Mouse (Mus musculus) kidney, adult 2 months (tissue): ENCODE results near the gene Mpeg1. TPM values are rescaled to one million over a fixed set of nuclear protein-coding genes. Genes with fewer than 3 reads are reported as not detected.

ENCODE experiments used
- DNase-seq: peaks from one replicate; pipeline ENCODE4 v3.0.0; 2021
- H3K27ac ChIP-seq: fragments of 200-500 bp; 2 replicates; pipeline ENCODE4 v1.5.1; 2012; ENCODE audit warnings: low read depth, low read length, control low read depth, inconsistent platforms; ENCODE audit not compliant: insufficient read depth
- H3K27me3 ChIP-seq: fragments of 200-500 bp; replicated peaks from 2 replicates; pipeline ENCODE4 v1.6.1; 2012; ENCODE audit warnings: mild to moderate bottlenecking, moderate library complexity, low read length, inconsistent platforms; ENCODE audit not compliant: control insufficient read depth, insufficient read depth
- H3K36me3 ChIP-seq: fragments of 200-500 bp; 2 replicates; pipeline ENCODE4 v1.6.1; 2012; ENCODE audit warnings: mild to moderate bottlenecking, moderate library complexity, low read length, inconsistent platforms; ENCODE audit not compliant: control insufficient read depth, insufficient read depth
- H3K4me1 ChIP-seq: fragments of 200-500 bp; 2 replicates; pipeline ENCODE4 v1.6.1; 2011; ENCODE audit warnings: low read length; ENCODE audit not compliant: control insufficient read depth, insufficient read depth
- H3K4me3 ChIP-seq: fragments of 200-500 bp; 2 replicates; pipeline ENCODE4 v1.5.1; 2011; ENCODE audit warnings: mild to moderate bottlenecking, low read depth, low read length, control low read depth; ENCODE audit not compliant: insufficient read depth
- CTCF ChIP-seq: fragments of 200-500 bp; conservative IDR thresholded peaks from 2 replicates; pipeline ENCODE4 v1.5.1; 2011; ENCODE audit warnings: low read depth, mild to moderate bottlenecking, control low read depth, low read length, moderate library complexity, mixed read lengths; ENCODE audit not compliant: insufficient read depth, insufficient read length
- POLR2A ChIP-seq: fragments of 200-500 bp; IDR thresholded peaks from one replicate; pipeline ENCODE4 v1.6.1; 2011; ENCODE audit warnings: low read depth, low read length, control low read depth
- WGBS: fragments of 180-500 bp; shearing (Covaris S2); methylation state at CpG from one replicate; pipeline ENCODE4 v1.1.7; 2018; 5-methylcytosine and 5-hydroxymethylcytosine counted together
- polyA plus RNA-seq: library from polyadenylated mRNA; depleted of rRNA; stranded (reverse); fragments of >200 nt; gene quantifications from 2 replicates; pipeline ENCODE4 v1.2.3, GENCODE M21; 2012

The Mpeg1 gene
- polyA plus RNA-seq, 1 experiment = 7.4 TPM

GRCm38 (mm10) chr19:12493453-12494186 is 33.0 kb downstream of the Mpeg1 start:
- Histone ChIP-seq H3K27me3 (no peaks in the 10 kb centered on the region), H3K4me1 (peaks cover 8% of the 10 kb centered on the region), H3K4me3 (no peak overlapping the region), H3K36me3 (no peaks in the 10 kb centered on the region), H3K27ac (peak overlapping the region; percentile 58; the same call in 1 of the 2 replicates)
- 59% methylated on average over 4 of the region's 4 CpGs for WGBS
- DNase-seq = peak; percentile 51
- TF ChIP-seq POLR2A = no peak

DNA sequence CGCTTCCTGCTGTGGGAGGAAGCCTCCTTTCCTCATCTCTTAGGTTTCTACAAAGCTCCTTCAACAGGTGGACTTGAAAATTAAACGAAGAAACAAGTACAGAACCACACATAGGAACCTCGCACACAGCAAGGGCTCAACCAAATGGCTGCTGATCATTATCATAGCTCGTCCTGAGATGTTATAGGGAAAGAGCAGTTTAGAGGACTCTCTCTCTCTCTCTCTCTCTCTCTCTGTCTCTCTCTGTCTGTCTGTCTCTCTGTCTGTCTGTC is 33.5 kb downstream of the Mpeg1 start:
- Histone ChIP-seq H3K4me1 (peaks cover 7% of the 10 kb centered on the region; the same call in 1 of the 2 replicates), H3K27me3 (no peaks in the 10 kb centered on the region), H3K4me3 (no peak overlapping the region), H3K27ac (no peak overlapping the region), H3K36me3 (no peaks in the 10 kb centered on the region)
- 75% methylated on average over 4 of the region's 4 CpGs for WGBS
- DNase-seq = no peak
- TF ChIP-seq CTCF (no peak), POLR2A (no peak)

DNA sequence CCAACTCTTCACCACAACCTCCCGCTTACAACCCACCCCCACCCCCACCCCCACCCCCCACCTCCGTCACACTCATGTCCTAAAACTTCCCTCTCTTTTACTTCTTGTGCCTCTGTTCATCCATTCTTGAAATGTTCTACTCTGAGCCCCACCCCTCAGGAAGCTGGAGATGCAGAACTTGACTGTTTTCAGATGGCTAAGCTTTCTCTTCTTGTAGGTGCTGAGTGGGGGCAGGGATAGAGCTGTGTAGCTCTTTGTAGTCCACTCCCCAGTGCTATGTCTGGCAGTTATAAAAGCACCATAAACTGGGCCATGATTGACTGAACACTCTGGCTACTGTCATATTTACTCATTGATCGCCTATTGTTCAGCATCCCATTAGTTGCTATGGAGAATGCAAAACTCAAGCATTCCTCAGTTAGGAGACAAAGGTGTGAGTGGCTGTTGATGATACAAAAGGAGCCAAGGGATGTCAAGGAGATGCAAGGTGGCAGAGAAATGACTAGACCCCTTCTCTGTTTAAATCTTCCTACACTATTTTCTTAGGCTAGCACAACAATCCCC is 34.5 kb downstream of the Mpeg1 start:
- no peak for DNase-seq
- WGBS = 80% methylated on average over 3 of the region's 3 CpGs
- Histone ChIP-seq H3K27me3 (no peaks in the 10 kb centered on the region), H3K27ac (no peak overlapping the region), H3K4me3 (no peak overlapping the region), H3K36me3 (no peaks in the 10 kb centered on the region), H3K4me1 (peaks cover under 1% of the 10 kb centered on the region; the same call in 1 of the 2 replicates)
- no peak for TF ChIP-seq CTCF
- TF ChIP-seq POLR2A = no peak

GRCm38 (mm10) chr19:12496241-12496640 is 35.7 kb downstream of the Mpeg1 start:
- 83% methylated on average over 2 of the region's 2 CpGs for WGBS
- DNase-seq = no peak
- Histone ChIP-seq H3K27me3 (no peaks in the 10 kb centered on the region), H3K4me3 (no peak overlapping the region), H3K27ac (no peak overlapping the region), H3K36me3 (no peaks in the 10 kb centered on the region), H3K4me1 (no peaks in the 10 kb centered on the region; the same call in 1 of the 2 replicates)
- TF ChIP-seq POLR2A = no peak

DNA sequence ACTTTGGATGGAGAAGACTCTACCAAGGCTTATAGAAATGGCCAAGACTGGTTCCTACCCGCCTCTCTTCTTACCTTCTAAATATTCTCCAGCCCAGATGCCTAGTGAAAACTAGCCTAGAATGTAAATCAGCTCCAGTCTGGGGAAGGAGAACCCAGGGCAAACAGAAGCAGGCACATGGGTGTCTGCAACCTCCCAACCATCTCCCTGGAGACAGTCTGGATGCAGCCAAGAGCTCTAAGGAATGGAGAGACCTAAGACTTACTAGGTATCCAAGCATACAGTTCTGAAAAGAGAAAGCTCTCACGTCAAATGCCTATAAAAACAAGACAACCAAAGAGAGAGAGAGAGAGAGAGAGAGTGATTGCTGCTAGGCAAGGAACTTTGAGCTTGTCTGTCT is 37.3 kb downstream of the Mpeg1 start:
- Histone ChIP-seq H3K36me3 (no peaks in the 10 kb centered on the region), H3K4me1 (no peaks in the 10 kb centered on the region; the same call in 1 of the 2 replicates), H3K4me3 (no peak overlapping the region), H3K27me3 (no peaks in the 10 kb centered on the region), H3K27ac (no peak overlapping the region)
- no peak for TF ChIP-seq POLR2A
- TF ChIP-seq CTCF = no peak
- WGBS = 83% methylated on average over 2 of the region's 2 CpGs
- no peak for DNase-seq

DNA sequence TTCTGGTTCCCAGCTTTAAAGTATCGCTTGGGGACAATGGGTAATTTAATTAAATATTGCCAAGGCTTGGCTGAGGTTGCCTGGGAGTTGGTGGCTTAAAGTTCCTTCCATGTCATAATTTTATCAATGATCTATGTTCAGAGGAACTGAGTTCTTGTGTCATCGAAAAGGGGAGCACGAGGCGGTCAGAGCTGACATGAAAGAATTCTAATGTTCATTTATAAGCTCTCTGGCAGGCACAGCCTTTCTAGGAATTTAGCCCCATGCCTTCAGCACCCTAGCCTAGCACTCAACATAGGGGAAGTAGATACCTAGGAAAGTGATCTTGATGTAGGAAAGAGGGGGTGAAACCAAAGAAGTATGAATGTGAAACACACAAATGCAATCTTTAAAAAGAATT is 37.7 kb downstream of the Mpeg1 start:
- Histone ChIP-seq H3K27ac (no peak overlapping the region), H3K27me3 (no peaks in the 10 kb centered on the region), H3K4me3 (no peak overlapping the region), H3K4me1 (no peaks in the 10 kb centered on the region; the same call in 1 of the 2 replicates), H3K36me3 (no peaks in the 10 kb centered on the region)
- no peak for DNase-seq
- 53% methylated on average over 4 of the region's 4 CpGs for WGBS
- TF ChIP-seq CTCF (no peak), POLR2A (no peak)

DNA sequence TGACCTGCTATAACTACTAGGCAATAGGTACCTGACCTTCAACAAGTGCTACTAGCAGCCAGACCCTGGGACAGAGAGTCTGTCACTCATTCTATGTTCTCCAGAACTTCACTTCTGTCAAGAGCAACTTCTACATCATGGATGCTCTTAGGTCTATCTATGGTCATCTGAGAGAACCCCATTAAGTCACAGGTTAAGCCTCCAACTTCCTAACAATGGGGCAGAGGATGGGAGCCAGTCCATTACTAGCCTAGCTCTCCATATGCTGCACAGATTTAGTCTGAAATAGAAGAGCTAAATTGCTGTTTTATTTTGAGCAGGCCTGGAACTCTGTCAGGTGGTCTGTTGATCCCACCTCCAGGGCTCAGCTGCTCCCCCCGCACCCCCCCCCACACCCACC is 38.4 kb downstream of the Mpeg1 start:
- H3K36me3 ChIP-seq = no peaks in the 10 kb centered on the region
- no peaks in the 10 kb centered on the region for H3K4me1 ChIP-seq
- WGBS = 90% methylated on average over 1 of the region's 1 CpGs
- H3K27me3 ChIP-seq = no peaks in the 10 kb centered on the region
- no peak for TF ChIP-seq POLR2A
- no peak for TF ChIP-seq CTCF
- no peak overlapping the region for H3K4me3 ChIP-seq
- DNase-seq = no peak
- H3K27ac ChIP-seq = no peak overlapping the region

DNA sequence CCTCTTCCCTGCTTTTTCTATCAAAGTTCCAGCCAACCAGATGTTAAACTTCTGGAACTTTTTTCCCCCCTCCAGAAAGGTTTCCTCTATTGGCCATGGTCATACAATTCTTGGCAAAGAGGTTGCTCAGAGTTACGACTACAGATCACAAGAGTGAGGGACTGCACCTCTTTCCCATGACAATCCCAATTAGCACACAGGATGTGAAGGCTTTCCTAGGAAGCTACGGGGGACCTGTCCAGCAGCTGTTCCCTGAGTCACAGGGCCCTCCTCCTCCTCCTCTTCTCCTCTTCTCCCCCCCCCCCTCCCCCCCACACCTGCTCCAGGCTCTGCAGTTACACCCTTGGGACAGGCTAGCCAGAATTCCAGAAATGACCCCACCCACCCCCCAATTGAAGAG is 38.9 kb downstream of the Mpeg1 start:
- TF ChIP-seq POLR2A (no peak), CTCF (no peak)

More for the DNA sequence above, 38.9 kb downstream of the Mpeg1 start:
- Histone ChIP-seq H3K4me1 (no peaks in the 10 kb centered on the region), H3K27me3 (no peaks in the 10 kb centered on the region), H3K36me3 (no peaks in the 10 kb centered on the region), H3K4me3 (no peak overlapping the region), H3K27ac (0 out of 2 replicates have a peak overlapping the region, but pooled peaks have one; percentile 36)
- no peak for DNase-seq
- WGBS = 57% methylated on average over 2 of the region's 2 CpGs
